Mouse (Mus musculus) ES-CJ7 (cell line): ENCODE measurements around the gene Tex26.

Experiments
- DNase-seq: peaks from one replicate; pipeline ENCODE4 v3.0.0; 2011; ENCODE audit warnings: low read depth, low spot score

Tex26 gene

GRCm38 (mm10) chr5:149433618-149434017 is 5.8 kb upstream of the Tex26 start:
- no peak for DNase-seq

- peak; percentile 13 for DNase-seq
Measured at GRCm38 (mm10) chr5:149434141-149434690, 5.2 kb upstream of the Tex26 start.

- DNase-seq = no peak
Measured at GRCm38 (mm10) chr5:149436541-149436940, 2.9 kb upstream of the Tex26 start.

- peak; percentile 14 for DNase-seq
Measured at GRCm38 (mm10) chr5:149437150-149437549, 2.3 kb upstream of the Tex26 start.

GRCm38 (mm10) chr5:149440180-149440573 is 717 bp downstream of the Tex26 start:
- peak; percentile 38 for DNase-seq

GRCm38 (mm10) chr5:149441646-149442276 is 2.3 kb downstream of the Tex26 start:
- no peak for DNase-seq

- no peak for DNase-seq
Measured at GRCm38 (mm10) chr5:149442277-149442660, 2.8 kb downstream of the Tex26 start.

- DNase-seq = no peak
Measured at GRCm38 (mm10) chr5:149444451-149444850, 5.0 kb downstream of the Tex26 start.

GRCm38 (mm10) chr5:149446495-149446894 is 7.0 kb downstream of the Tex26 start:
- no peak for DNase-seq

- DNase-seq = peak; percentile 75
Measured at GRCm38 (mm10) chr5:149447733-149448132, 8.3 kb downstream of the Tex26 start.

- no peak for DNase-seq
Measured at GRCm38 (mm10) chr5:149449406-149449805, 9.9 kb downstream of the Tex26 start.

GRCm38 (mm10) chr5:149451209-149451681 is 11.8 kb downstream of the Tex26 start:
- DNase-seq = no peak

- DNase-seq = peak; percentile 70
Measured at GRCm38 (mm10) chr5:149454281-149454680, 14.8 kb downstream of the Tex26 start.

GRCm38 (mm10) chr5:149456544-149456943 is 17.1 kb downstream of the Tex26 start:
- peak; percentile 58 for DNase-seq

GRCm38 (mm10) chr5:149462071-149462470 is 22.6 kb downstream of the Tex26 start:
- DNase-seq = no peak

- no peak for DNase-seq
Measured at GRCm38 (mm10) chr5:149465305-149465704, 25.8 kb downstream of the Tex26 start.

- DNase-seq = peak; percentile 75
Measured at GRCm38 (mm10) chr5:149474142-149474541, 34.7 kb downstream of the Tex26 start.

GRCm38 (mm10) chr5:149474701-149475468 is 35.4 kb downstream of the Tex26 start:
- DNase-seq = no peak

- no peak for DNase-seq
Measured at GRCm38 (mm10) chr5:149481920-149482319, 42.5 kb downstream of the Tex26 start.

GRCm38 (mm10) chr5:149483321-149484052 is 44.0 kb downstream of the Tex26 start:
- peak; percentile 53 for DNase-seq

GRCm38 (mm10) chr5:149484270-149484669 is 44.8 kb downstream of the Tex26 start:
- no peak for DNase-seq

GRCm38 (mm10) chr5:149485447-149485846 is 46.0 kb downstream of the Tex26 start:
- DNase-seq = no peak
